Mouse (Mus musculus) ES-Bruce4 (cell line): ENCODE measurements around the gene Dmwd. TPM values are rescaled to one million over a fixed set of nuclear protein-coding genes. Genes with fewer than 3 reads are reported as not detected.

Experiments used
- H3K27ac ChIP-seq: 2 replicates; pipeline ENCODE4 v1.5.1; 2012; ENCODE audit warnings: low read length, inconsistent platforms; ENCODE audit not compliant: insufficient read depth
- H3K27me3 ChIP-seq: 2 replicates; pipeline ENCODE4 v1.6.1; 2012; ENCODE audit warnings: mild to moderate bottlenecking, low read length, inconsistent platforms; ENCODE audit not compliant: control insufficient read depth, poor library complexity, insufficient read depth, severe bottlenecking
- H3K36me3 ChIP-seq: 2 replicates; pipeline ENCODE4 v1.6.1; 2012; ENCODE audit warnings: inconsistent platforms, mild to moderate bottlenecking, low read length, moderate library complexity; ENCODE audit not compliant: control insufficient read depth, poor library complexity, insufficient read depth, severe bottlenecking
- H3K4me1 ChIP-seq: one replicate; pipeline ENCODE4 v1.8.1; 2011; ENCODE audit warnings: low read length; ENCODE audit not compliant: control insufficient read depth, insufficient read depth
- H3K4me3 ChIP-seq: 2 replicates; pipeline ENCODE4 v1.5.1; 2011; ENCODE audit warnings: low read depth, mild to moderate bottlenecking, low read length
- H3K9ac ChIP-seq: 2 replicates; pipeline ENCODE4 v1.6.1; 2012; ENCODE audit warnings: low read depth, mild to moderate bottlenecking, inconsistent platforms; ENCODE audit not compliant: poor library complexity, severe bottlenecking
- H3K9me3 ChIP-seq: replicated peaks from 2 replicates; pipeline ENCODE4 v1.6.1; 2012; ENCODE audit warnings: mild to moderate bottlenecking, low read length, inconsistent platforms; ENCODE audit not compliant: control insufficient read depth, poor library complexity, insufficient read depth, severe bottlenecking
- CTCF ChIP-seq: IDR thresholded peaks from one replicate; pipeline ENCODE4 v1.8.1; 2011; ENCODE audit warnings: low read depth, low read length
- EP300 ChIP-seq: IDR thresholded peaks from 2 replicates; pipeline ENCODE4 v1.6.1; 2011; ENCODE audit warnings: low read depth, low read length; ENCODE audit not compliant: insufficient read depth
- POLR2A ChIP-seq: IDR thresholded peaks from one replicate; pipeline ENCODE4 v1.8.1; 2011; ENCODE audit warnings: low read length; ENCODE audit not compliant: insufficient read depth
- polyA plus RNA-seq: library from polyadenylated mRNA; stranded (reverse); fragments of >200 nt; gene quantifications from 2 replicates; pipeline ENCODE4 v1.2.4, GENCODE M21; 2011; ENCODE audit warnings: low read depth; ENCODE audit not compliant: missing spikeins, insufficient read depth, insufficient read length

The Dmwd gene
- polyA plus RNA-seq, 1 experiment: 45.1 TPM

DNA sequence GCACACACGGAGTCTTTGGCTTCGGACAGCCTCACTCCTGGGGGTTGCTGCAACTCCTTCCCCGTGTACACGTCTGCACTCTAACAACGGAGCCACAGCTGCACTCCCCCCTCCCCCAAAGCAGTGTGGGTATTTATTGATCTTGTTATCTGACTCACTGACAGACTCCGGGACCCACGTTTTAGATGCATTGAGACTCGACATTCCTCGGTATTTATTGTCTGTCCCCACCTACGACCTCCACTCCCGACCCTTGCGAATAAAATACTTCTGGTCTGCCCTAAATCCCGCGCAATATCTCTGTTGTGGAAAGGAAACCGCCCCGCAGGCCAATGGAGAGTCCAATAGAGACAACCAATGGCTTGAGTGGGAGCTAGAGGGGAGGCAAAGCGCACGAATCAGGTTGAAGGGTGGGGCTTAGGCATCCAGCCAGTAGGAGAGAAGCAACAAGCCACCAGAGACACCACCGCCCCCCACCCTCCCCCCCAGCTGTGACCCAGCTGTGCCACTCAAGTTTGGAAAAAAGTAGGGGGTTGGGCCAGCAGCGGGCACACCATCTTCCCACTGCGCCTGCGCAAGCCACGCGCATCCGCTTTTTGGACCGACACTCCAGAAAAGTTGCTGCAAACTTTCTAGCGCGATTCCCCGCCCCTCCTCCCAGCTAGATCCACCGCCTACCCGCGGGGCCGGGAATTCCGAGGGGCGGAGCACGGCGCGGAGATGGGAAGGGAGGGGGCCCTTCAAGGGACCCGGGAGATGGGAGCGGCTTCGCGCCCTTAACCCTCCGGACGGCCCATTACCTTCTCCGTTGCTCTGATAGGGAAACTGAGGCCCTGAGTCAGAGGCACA, 17.7 kb downstream of the Dmwd start:
- no peaks in the 10 kb centered on the region for H3K4me1 ChIP-seq
- H3K36me3 ChIP-seq: no peaks in the 10 kb centered on the region
- peak overlapping the region; percentile 63; the same call in 1 of the 2 replicates for H3K27ac ChIP-seq
- H3K9me3 ChIP-seq: no peaks in the 10 kb centered on the region
- H3K27me3 ChIP-seq: no peaks in the 10 kb centered on the region
- peak overlapping the region; percentile 93 for H3K9ac ChIP-seq
- peak overlapping the region; percentile 77 for H3K4me3 ChIP-seq
- TF ChIP-seq POLR2A (no peak), EP300 (0 out of 2 replicates have a peak, but pooled peaks have one; percentile 47)

DNA sequence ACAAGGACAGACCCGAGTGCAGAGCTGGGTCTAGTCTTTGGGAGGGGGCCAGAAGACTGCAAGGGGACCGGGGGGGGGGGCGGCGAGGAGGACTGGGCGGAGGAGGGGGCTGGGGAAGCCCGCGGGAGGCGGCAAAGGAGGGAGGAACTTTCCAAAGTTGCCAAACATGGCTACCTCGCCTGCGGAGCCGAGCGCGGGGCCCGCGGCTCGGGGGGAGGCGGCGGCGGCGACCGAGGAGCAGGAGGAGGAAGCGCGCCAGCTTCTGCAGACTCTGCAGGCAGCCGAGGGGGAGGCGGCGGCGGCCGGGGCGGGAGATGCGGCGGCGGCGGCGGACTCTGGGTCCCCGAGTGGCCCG, 18.4 kb downstream of the Dmwd start, which contains the start of gene Six5:
Gene Six5 (plus strand): TSS at position 124 of the 355 bp plus-strand sequence.
- TF ChIP-seq POLR2A: no peak
- TF ChIP-seq CTCF: no peak
- no peak for TF ChIP-seq EP300
- Histone ChIP-seq H3K9ac (peak within 1 kb of the TSS; percentile 93), H3K36me3 (no peaks in the 10 kb centered on the region), H3K27me3 (no peaks in the 10 kb centered on the region), H3K4me1 (no peaks in the 10 kb centered on the region), H3K9me3 (no peaks in the 10 kb centered on the region), H3K4me3 (peak within 1 kb of the TSS; percentile 77), H3K27ac (peak within 1 kb of the TSS; percentile 63; the same call in 1 of the 2 replicates)

DNA sequence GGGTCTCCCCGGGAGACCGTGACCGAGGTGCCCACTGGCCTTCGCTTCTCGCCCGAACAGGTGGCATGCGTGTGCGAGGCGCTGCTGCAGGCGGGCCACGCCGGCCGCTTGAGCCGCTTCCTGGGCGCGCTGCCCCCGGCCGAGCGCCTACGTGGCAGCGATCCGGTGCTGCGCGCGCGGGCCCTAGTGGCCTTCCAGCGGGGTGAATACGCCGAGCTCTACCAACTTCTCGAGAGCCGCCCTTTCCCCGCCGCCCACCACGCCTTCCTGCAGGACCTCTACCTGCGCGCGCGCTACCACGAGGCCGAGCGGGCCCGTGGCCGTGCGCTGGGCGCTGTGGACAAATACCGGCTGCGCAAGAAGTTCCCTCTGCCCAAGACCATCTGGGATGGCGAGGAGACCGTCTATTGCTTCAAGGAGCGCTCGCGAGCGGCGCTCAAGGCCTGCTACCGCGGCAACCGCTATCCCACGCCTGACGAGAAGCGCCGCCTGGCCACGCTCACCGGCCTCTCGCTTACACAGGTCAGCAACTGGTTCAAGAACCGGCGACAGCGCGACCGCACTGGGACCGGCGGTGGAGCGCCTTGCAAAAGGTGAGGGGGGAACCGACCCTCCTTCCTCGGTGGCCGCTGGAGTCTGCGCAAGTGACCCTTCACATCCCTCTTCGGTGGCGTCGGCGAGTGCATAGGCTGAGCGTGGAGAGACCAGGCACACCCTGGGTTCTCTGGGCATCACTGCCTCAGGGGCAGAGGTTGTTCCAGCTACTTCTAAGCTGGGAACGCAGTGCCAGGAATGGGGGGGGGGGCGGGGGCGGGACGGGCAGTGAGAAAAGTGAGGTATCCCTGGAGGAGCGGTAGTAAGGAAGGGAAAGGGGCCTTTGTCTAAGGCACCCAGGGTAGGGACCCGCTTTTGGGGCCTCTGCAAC, 19.1 kb downstream of the Dmwd start:
- Histone ChIP-seq H3K4me3 (peak overlapping the region; percentile 77), H3K27me3 (no peaks in the 10 kb centered on the region), H3K9me3 (no peaks in the 10 kb centered on the region), H3K4me1 (no peaks in the 10 kb centered on the region), H3K27ac (no peak overlapping the region), H3K36me3 (no peaks in the 10 kb centered on the region), H3K9ac (peak overlapping the region; percentile 93)
- TF ChIP-seq CTCF (no peak), EP300 (no peak), POLR2A (no peak)

DNA sequence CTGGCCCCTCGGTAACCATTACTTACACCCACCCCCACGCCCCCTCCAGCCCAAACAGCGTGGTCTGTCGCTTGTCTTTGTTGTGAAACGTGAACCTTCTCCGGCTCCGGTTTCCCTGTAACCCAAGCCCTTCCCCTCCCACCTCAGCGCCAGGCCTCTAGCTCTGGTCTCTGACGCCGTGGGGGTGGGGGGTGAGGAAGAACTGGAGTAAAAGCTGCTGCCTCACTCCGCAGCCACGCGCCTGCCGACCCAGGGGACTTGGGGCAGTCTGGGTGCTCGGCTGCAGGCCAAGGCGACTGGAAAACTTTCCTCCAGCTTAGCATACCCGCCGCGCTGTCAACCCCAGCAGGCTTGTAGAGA, 19.7 kb downstream of the Dmwd start:
- no peaks in the 10 kb centered on the region for H3K4me1 ChIP-seq
- H3K27ac ChIP-seq: no peak overlapping the region
- TF ChIP-seq POLR2A (no peak), EP300 (0 out of 2 replicates have a peak, but pooled peaks have one; percentile 10)
- peak overlapping the region; percentile 93 for H3K9ac ChIP-seq
- no peaks in the 10 kb centered on the region for H3K27me3 ChIP-seq
- no peaks in the 10 kb centered on the region for H3K9me3 ChIP-seq
- no peaks in the 10 kb centered on the region for H3K36me3 ChIP-seq
- H3K4me3 ChIP-seq: peak overlapping the region; percentile 29

DNA sequence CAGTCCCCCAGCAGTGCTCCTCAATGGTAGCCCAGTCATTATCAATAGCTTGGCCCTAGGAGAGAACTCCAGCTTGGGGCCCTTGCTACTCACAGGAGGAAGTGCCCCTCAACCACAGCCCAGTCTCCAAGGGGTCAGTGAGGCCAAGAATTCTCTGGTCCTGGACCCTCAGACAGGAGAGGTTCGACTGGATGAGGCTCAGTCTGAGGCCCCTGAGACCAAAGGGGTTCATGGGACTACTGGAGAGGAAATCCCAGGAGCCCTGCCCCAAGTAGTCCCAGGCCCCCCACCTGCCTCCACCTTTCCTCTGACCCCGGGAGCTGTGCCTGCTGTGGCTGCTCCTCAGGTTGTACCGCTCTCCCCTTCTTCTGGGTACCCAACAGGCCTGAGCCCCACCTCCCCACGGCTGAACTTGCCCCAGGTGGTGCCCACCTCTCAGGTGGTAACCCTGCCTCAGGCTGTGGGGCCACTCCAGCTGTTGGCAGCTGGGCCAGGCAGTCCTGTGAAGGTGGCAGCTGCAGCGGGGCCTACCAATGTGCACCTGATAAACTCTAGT, 20.5 kb downstream of the Dmwd start:
- peak overlapping the region; percentile 93; the same call in 1 of the 2 replicates for H3K9ac ChIP-seq
- H3K27me3 ChIP-seq: no peaks in the 10 kb centered on the region
- TF ChIP-seq EP300: no peak
- TF ChIP-seq POLR2A: no peak
- no peak for TF ChIP-seq CTCF
- no peaks in the 10 kb centered on the region for H3K9me3 ChIP-seq
- no peak overlapping the region for H3K27ac ChIP-seq
- H3K4me3 ChIP-seq: no peak overlapping the region
- no peaks in the 10 kb centered on the region for H3K36me3 ChIP-seq
- no peaks in the 10 kb centered on the region for H3K4me1 ChIP-seq
